Mouse (Mus musculus) midbrain, embryonic 16.5 days (tissue): ENCODE data around the gene Rasal3. TPM values are rescaled to one million over a fixed set of nuclear protein-coding genes. Genes with fewer than 3 reads are reported as not detected.

ENCODE experiments used
- ATAC-seq: fragments of 200-750 bp; cut with Nextera tagmentation; 2 replicates; pipeline ENCODE4 v1.8.0; 2017; ENCODE audit warnings: moderate TSS enrichment
- H3K27ac ChIP-seq: fragments of 300-500 bp; sonication (generic); 2 replicates; pipeline ENCODE4 v1.5.1; 2014; ENCODE audit warnings: mild to moderate bottlenecking, low read length, mixed read lengths
- H3K27me3 ChIP-seq: fragments of 300-500 bp; sonication (generic); 2 replicates; pipeline ENCODE4 v1.6.1; 2014; ENCODE audit warnings: low read depth, low read length, mixed read lengths; ENCODE audit not compliant: control insufficient read depth, insufficient read depth
- H3K36me3 ChIP-seq: fragments of 300-500 bp; sonication (generic); 2 replicates; pipeline ENCODE4 v1.6.1; 2014; ENCODE audit warnings: mild to moderate bottlenecking, low read length, moderate library complexity, mixed read lengths; ENCODE audit not compliant: control insufficient read depth, insufficient read depth
- H3K4me1 ChIP-seq: fragments of 300-500 bp; sonication (generic); 2 replicates; pipeline ENCODE4 v1.6.1; 2014; ENCODE audit warnings: mild to moderate bottlenecking, low read length, mixed read lengths; ENCODE audit not compliant: control insufficient read depth, insufficient read depth
- H3K4me2 ChIP-seq: fragments of 300-500 bp; sonication (generic); 2 replicates; pipeline ENCODE4 v1.6.1; 2014; ENCODE audit warnings: mild to moderate bottlenecking, low read length, mixed read lengths
- H3K4me3 ChIP-seq: fragments of 300-500 bp; sonication (generic); 2 replicates; pipeline ENCODE4 v1.5.1; 2014; ENCODE audit warnings: low read depth, mild to moderate bottlenecking, low read length, moderate library complexity, mixed read lengths
- H3K9ac ChIP-seq: fragments of 300-500 bp; sonication (generic); 2 replicates; pipeline ENCODE4 v1.6.1; 2014; ENCODE audit warnings: low read depth, low read length, mixed read lengths
- H3K9me3 ChIP-seq: fragments of 300-500 bp; sonication (generic); replicated peaks from 2 replicates; pipeline ENCODE4 v1.6.1; 2014; ENCODE audit warnings: mild to moderate bottlenecking, low read length, mixed read lengths; ENCODE audit not compliant: control insufficient read depth, poor library complexity, severe bottlenecking
- WGBS: fragments of 180-500 bp; shearing (Covaris S2); extraction: QIAGEN DNeasy Blood & Tissue Kit; methylation state at CpG from one replicate; pipeline ENCODE4 v1.1.7; 2014; 5-methylcytosine and 5-hydroxymethylcytosine counted together
- polyA plus RNA-seq: library from polyadenylated mRNA; unstranded; fragments of >200 nt; fragmentation: Nextera tagmentation; extraction: Ambion mirVana; gene quantifications from 2 replicates; pipeline ENCODE4 v1.2.1, GENCODE M21; 2015

Gene Rasal3
- polyA plus RNA-seq, 1 experiment from 2014 or later: 1.0 TPM

DNA sequence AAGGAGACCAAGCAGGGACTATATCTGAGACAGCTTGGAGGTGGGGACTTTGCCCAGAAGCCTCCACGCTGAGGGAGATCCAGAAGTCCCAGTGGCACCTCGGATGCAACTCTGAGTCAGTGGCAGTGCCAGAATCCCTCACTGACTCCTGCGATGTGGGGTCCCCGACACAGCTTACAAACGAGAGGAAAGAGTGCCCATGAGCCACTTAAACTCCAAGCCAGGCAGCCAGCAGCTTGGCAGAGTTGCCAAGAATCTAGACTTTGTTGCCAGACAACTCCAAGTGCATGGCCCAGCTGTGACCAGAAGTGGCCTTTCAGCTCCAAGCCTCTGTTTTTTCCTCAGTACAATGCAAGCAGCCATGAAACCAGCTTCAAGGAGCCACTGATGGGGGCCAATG lies 19.7 kb downstream of the Rasal3 start:
- H3K9me3 ChIP-seq: no peaks in the 10 kb centered on the region
- H3K27ac ChIP-seq: no peak overlapping the region
- no peak overlapping the region for H3K9ac ChIP-seq
- 84% methylated on average over 5 of the region's 5 CpGs for WGBS
- peaks cover 9% of the 10 kb centered on the region; the same call in 1 of the 2 replicates for H3K4me1 ChIP-seq
- no peak overlapping the region for H3K4me2 ChIP-seq
- ATAC-seq: no peak
- no peak overlapping the region for H3K4me3 ChIP-seq
- H3K27me3 ChIP-seq: no peaks in the 10 kb centered on the region
- H3K36me3 ChIP-seq: peaks cover 16% of the 10 kb centered on the region

DNA sequence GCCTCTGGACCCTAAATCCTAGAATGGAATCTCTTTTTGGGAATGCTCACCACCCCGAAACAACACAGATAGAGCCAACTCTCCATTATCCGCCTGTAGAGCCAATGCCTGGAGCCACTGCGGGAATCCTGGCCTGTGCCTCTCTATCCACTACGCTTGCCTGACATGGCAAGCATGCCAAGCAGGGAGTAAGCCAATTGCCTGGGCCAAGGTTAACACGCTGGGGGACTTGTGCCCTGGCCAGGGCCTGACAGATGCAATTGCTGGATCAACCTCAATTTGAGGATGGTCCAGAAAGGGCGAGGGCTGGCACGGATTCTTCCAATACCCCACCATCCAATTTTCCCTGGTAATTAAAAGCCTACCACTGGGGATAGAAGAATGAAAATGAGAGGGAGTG lies 20.8 kb downstream of the Rasal3 start:
- no peak overlapping the region for H3K9ac ChIP-seq
- H3K4me3 ChIP-seq: no peak overlapping the region
- WGBS: 83% methylated on average over 7 of the region's 7 CpGs
- H3K27ac ChIP-seq: no peak overlapping the region
- H3K4me1 ChIP-seq: peaks cover 4% of the 10 kb centered on the region; the same call in 1 of the 2 replicates
- H3K27me3 ChIP-seq: no peaks in the 10 kb centered on the region
- H3K4me2 ChIP-seq: no peak overlapping the region
- H3K36me3 ChIP-seq: peaks cover 18% of the 10 kb centered on the region
- no peak for ATAC-seq
- H3K9me3 ChIP-seq: no peaks in the 10 kb centered on the region

DNA sequence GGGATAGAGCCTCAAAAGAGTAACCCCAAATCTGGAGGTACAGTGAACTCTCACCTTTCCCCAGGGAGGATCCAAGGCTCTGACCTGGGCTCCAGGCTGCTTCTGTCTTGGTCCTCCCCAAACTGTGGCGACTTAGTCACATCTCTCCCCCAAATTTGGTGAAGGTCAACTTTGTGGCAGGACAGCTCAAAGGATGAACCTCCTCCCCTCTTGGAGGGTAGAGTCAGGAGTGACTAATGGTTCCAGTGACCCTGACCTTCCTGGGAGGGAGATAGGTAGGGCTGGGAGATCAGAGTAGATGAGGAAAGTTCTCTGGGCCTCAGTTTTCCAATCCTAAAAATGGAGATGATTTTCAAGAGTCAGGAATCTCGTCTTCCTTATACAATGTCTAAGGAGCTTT lies 24.6 kb downstream of the Rasal3 start:
- Histone ChIP-seq H3K4me2 (no peak overlapping the region), H3K36me3 (peaks cover 25% of the 10 kb centered on the region), H3K9me3 (no peaks in the 10 kb centered on the region), H3K27me3 (no peaks in the 10 kb centered on the region), H3K27ac (no peak overlapping the region), H3K4me1 (no peaks in the 10 kb centered on the region), H3K9ac (no peak overlapping the region), H3K4me3 (no peak overlapping the region)
- WGBS: 85% methylated on average over 2 of the region's 2 CpGs
- no peak for ATAC-seq

DNA sequence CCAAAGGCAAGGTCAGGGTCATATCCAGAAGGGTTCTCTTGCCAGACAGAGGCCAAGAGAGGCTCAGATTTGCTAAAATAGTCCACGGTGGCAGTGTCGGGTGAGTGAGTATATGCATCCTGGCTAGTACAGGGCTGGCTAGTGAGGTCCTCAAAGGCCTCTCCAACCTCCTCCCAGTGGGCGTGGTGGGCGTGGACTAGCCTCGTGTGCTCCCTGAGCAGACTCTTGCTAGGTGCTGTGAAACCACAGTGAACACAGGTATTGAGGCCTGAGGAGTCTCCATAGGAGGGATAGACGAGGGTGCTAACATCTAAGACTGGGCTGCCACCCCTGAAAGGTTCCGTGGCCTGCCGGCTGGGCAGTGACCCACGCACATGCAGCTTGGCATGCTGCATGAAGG lies 26.2 kb downstream of the Rasal3 start:
- H3K36me3 ChIP-seq: peaks cover 22% of the 10 kb centered on the region
- WGBS: 80% methylated on average over 9 of the region's 9 CpGs
- no peaks in the 10 kb centered on the region for H3K4me1 ChIP-seq
- H3K9me3 ChIP-seq: no peaks in the 10 kb centered on the region
- no peak overlapping the region for H3K9ac ChIP-seq
- no peaks in the 10 kb centered on the region for H3K27me3 ChIP-seq
- no peak overlapping the region for H3K4me2 ChIP-seq
- H3K4me3 ChIP-seq: no peak overlapping the region
- H3K27ac ChIP-seq: no peak overlapping the region
- no peak for ATAC-seq

DNA sequence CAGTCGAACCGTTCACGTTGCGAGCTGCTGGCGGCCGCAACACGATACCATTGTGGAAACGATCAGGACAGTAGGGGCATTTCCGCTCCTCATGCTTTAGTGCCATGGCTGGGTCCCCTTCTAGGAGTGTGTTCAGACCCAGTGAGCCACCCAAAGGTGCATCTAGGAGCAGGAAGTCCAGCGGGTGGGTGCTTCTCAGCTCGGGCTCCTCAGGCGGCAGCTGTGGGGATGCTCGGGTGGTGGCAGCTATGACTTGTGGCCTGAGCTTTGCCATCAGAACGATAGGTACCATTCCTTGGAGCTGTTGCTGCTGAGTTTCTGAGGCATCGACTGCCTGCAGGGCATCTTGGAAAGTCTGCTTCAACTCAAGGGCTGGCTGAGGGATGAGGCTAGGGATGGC lies 26.9 kb downstream of the Rasal3 start:
- Histone ChIP-seq H3K4me1 (no peaks in the 10 kb centered on the region), H3K9ac (no peak overlapping the region), H3K27me3 (no peaks in the 10 kb centered on the region), H3K4me2 (no peak overlapping the region), H3K27ac (no peak overlapping the region), H3K9me3 (no peaks in the 10 kb centered on the region), H3K36me3 (peaks cover 22% of the 10 kb centered on the region), H3K4me3 (no peak overlapping the region)
- WGBS: 87% methylated on average over 15 of the region's 15 CpGs
- ATAC-seq: no peak

DNA sequence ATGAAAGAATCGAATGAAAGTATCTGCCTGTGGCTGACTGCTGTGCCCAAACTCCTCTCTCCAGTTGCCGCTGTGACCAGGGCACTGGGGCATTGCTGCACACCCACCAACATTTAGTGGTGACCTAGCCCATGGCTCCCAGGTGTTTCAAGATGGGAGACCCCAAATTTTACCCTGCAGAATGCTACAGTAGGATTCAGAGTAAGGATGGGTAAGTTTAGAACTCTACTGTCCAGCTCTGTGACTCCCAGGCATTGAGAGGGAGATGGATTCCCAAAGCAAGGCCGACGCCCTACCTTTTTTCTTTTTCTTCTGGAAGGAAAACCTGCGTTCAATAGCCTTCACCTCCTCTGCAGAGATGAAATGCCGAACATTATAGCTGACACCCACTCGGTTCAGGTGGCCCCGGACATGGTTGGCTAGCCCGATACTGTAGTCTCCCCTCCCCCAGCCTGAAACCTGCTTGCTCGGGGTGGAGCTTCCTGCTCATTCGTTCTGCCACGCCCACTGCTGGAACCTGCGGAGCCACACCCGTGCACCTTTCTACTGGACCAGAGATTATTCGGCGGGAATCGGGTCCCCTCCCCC lies 34.3 kb downstream of the Rasal3 start:
- Histone ChIP-seq H3K9me3 (no peaks in the 10 kb centered on the region), H3K4me2 (peak overlapping the region; percentile 25; the same call in 1 of the 2 replicates), H3K4me3 (no peak overlapping the region), H3K27me3 (no peaks in the 10 kb centered on the region), H3K36me3 (0 out of 2 replicates have a peak, but pooled peaks cover 10% of the 10 kb centered on the region), H3K4me1 (peaks cover 4% of the 10 kb centered on the region; the same call in 1 of the 2 replicates), H3K9ac (no peak overlapping the region), H3K27ac (no peak overlapping the region)
- WGBS: 23% methylated on average over 11 of the region's 17 CpGs
- no peak for ATAC-seq

DNA sequence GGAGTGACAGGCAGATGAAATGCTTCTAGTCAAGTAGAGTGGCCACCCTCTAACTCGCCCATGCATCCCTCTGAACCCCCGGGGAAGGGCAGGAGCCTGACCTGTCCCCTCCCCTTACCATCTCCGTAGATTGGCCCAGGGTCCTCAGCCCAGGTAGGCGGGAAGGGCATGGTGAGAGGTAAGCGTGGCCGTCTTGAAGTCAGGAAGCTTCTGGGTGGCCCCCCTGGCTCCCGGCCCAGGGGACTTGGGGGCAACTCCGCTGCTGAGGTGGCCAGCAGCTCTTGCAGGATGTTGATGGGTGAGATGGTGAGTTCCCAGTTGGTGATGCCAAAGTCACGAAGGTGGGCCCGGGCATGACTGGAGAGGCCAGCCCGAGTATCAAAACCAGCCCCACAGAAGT lies 35.7 kb downstream of the Rasal3 start:
- H3K4me3 ChIP-seq: no peak overlapping the region
- H3K4me2 ChIP-seq: no peak overlapping the region
- H3K4me1 ChIP-seq: peaks cover 13% of the 10 kb centered on the region
- no peak overlapping the region for H3K27ac ChIP-seq
- WGBS: 90% methylated on average over 11 of the region's 11 CpGs
- H3K9ac ChIP-seq: no peak overlapping the region
- no peaks in the 10 kb centered on the region for H3K27me3 ChIP-seq
- no peaks in the 10 kb centered on the region for H3K9me3 ChIP-seq
- ATAC-seq: no peak
- H3K36me3 ChIP-seq: 0 out of 2 replicates have a peak, but pooled peaks cover 10% of the 10 kb centered on the region

DNA sequence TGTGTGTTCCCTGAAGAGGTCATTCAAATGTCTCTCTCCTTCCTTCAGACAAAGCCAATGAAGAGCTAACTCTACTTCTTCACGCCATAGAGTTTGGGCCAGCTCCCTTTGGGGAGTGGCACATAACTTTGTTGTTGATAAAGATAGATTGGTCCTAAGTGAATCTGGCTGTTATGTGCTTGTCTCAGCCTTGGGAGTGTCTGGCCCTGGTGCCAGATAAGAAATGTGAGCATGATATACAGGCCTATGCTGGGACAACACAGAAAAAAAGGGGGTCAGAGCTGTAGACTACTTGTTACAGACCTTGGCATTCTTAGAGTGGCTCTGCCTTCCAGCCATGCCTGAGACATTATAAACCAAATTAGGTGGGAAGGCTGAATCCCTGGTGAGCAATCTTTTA lies 38.1 kb downstream of the Rasal3 start:
- Histone ChIP-seq H3K9me3 (no peaks in the 10 kb centered on the region), H3K4me3 (no peak overlapping the region), H3K27ac (no peak overlapping the region), H3K9ac (no peak overlapping the region), H3K36me3 (peaks cover 23% of the 10 kb centered on the region), H3K27me3 (no peaks in the 10 kb centered on the region), H3K4me2 (no peak overlapping the region), H3K4me1 (peaks cover 18% of the 10 kb centered on the region)
- 86% methylated on average over 1 of the region's 1 CpGs for WGBS
- ATAC-seq: no peak

DNA sequence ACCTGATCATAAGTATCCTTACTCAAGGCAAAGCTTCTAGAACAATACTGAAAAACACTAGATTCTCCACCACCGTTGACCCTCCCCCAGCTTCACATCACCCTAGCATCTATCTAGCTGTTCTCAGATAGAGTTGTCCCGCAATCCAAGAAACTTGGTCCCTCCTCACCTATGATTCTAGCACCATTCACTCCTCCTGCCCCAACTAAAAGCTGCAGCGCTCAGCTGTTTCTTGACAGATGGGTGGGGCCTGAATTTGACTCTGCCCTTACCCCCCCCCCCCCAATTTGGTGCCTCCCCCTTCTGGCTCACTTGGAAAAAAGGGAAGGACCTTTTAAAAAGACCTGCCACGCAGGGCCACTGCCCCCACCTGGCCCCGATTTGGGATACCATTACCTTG lies 38.5 kb downstream of the Rasal3 start:
- H3K36me3 ChIP-seq: peaks cover 28% of the 10 kb centered on the region
- H3K4me1 ChIP-seq: peaks cover 18% of the 10 kb centered on the region
- ATAC-seq: peak; percentile 32
- 60% methylated on average over 5 of the region's 5 CpGs for WGBS
- peak overlapping the region; percentile 95 for H3K4me3 ChIP-seq
- H3K27me3 ChIP-seq: no peaks in the 10 kb centered on the region
- H3K4me2 ChIP-seq: peak overlapping the region; percentile 95
- peak overlapping the region; percentile 94; the same call in 1 of the 2 replicates for H3K9ac ChIP-seq
- no peaks in the 10 kb centered on the region for H3K9me3 ChIP-seq
- peak overlapping the region; percentile 83 for H3K27ac ChIP-seq
